Mouse (Mus musculus): ENCODE measurements around the gene Rplp0.
"Not testable (repeated sequence)": the region's sequence is repeated elsewhere in the genome, so short reads cannot be mapped to it uniquely, and the experiment has no call there.

The Rplp0 gene

GRCm38 (mm10) chr5:115550482-115551005 lies 8.7 kb upstream of the Rplp0 start:
- no peak for DNase-seq (ENCODE audit: low spot score in 2 of 2)

- no peak for DNase-seq (ENCODE audit: low spot score in 2 of 2)
These were observed 7.9 kb upstream of the Rplp0 start for GRCm38 (mm10) chr5:115551386-115551785.

- no peak for DNase-seq (ENCODE audit: low spot score in 2 of 2)
These were observed 7.5 kb upstream of the Rplp0 start for GRCm38 (mm10) chr5:115551799-115552198.

GRCm38 (mm10) chr5:115553801-115554420 lies 5.4 kb upstream of the Rplp0 start:
- DNase-seq (ENCODE audit: low spot score in 2 of 2): no peak

GRCm38 (mm10) chr5:115554536-115555291 lies 4.6 kb upstream of the Rplp0 start:
- DNase-seq (ENCODE audit: low spot score in 2 of 2): no peak

- peak; percentile 74 to 87 for DNase-seq (ENCODE audit: low spot score in 2 of 2)
These were observed 3.0 kb upstream of the Rplp0 start for GRCm38 (mm10) chr5:115556217-115556616.

- DNase-seq (ENCODE audit: low spot score in 2 of 2): no peak
These were observed 979 bp upstream of the Rplp0 start for GRCm38 (mm10) chr5:115558182-115558794.

- no peak for DNase-seq (ENCODE audit: low spot score in 2 of 2)
These were observed 1.2 kb downstream of the Rplp0 start for GRCm38 (mm10) chr5:115560336-115560905.

- no peak for DNase-seq (ENCODE audit: low spot score in 2 of 2)
These were observed 4.7 kb downstream of the Rplp0 start for GRCm38 (mm10) chr5:115563771-115564585.

- DNase-seq (ENCODE audit: low spot score in 2 of 2): peak; percentile 73 to 89
These were observed 5.6 kb downstream of the Rplp0 start, which contains the start of gene Gcn1l1 for GRCm38 (mm10) chr5:115564737-115565393. TSS of gene Gcn1l1 (plus strand) at chr5:115565254.

GRCm38 (mm10) chr5:115565403-115565802 lies 6.1 kb downstream of the Rplp0 start:
- DNase-seq (ENCODE audit: low spot score in 2 of 2): no peak

- DNase-seq (ENCODE audit: low spot score in 2 of 2): no peak
These were observed 9.4 kb downstream of the Rplp0 start for GRCm38 (mm10) chr5:115568681-115569080.

- DNase-seq (ENCODE audit: low spot score in 2 of 2): no peak
These were observed 10.0 kb downstream of the Rplp0 start for GRCm38 (mm10) chr5:115569308-115569707.

- no peak for DNase-seq (ENCODE audit: low spot score in 2 of 2)
These were observed 10.5 kb downstream of the Rplp0 start for GRCm38 (mm10) chr5:115569721-115570120.

- DNase-seq (ENCODE audit: low spot score in 2 of 2): no peak
These were observed 11.8 kb downstream of the Rplp0 start for GRCm38 (mm10) chr5:115571086-115571485.

GRCm38 (mm10) chr5:115572679-115573535 lies 13.6 kb downstream of the Rplp0 start:
- DNase-seq (ENCODE audit: low spot score in 2 of 2): no peak

- DNase-seq (ENCODE audit: low spot score in 2 of 2): no peak
These were observed 15.7 kb downstream of the Rplp0 start for GRCm38 (mm10) chr5:115574992-115575391.

- DNase-seq (ENCODE audit: low spot score in 2 of 2): not testable (repeated sequence)
These were observed 18.4 kb downstream of the Rplp0 start for GRCm38 (mm10) chr5:115577686-115578085.

- DNase-seq (ENCODE audit: low spot score in 2 of 2): no peak
These were observed 19.7 kb downstream of the Rplp0 start for GRCm38 (mm10) chr5:115578922-115579321.

- DNase-seq (ENCODE audit: low spot score in 2 of 2): no peak
These were observed 20.1 kb downstream of the Rplp0 start for GRCm38 (mm10) chr5:115579363-115579762.

Data from spleen, postnatal 4 days (tissue).